Mouse (Mus musculus): ENCODE measurements at regions not wholly inside any gene's neighbourhood (a gene's known extent, or its start where the extent isn't known, plus 50 kb on each side); places are given as distances from the start of the nearest gene placed in this dataset.

DNA sequence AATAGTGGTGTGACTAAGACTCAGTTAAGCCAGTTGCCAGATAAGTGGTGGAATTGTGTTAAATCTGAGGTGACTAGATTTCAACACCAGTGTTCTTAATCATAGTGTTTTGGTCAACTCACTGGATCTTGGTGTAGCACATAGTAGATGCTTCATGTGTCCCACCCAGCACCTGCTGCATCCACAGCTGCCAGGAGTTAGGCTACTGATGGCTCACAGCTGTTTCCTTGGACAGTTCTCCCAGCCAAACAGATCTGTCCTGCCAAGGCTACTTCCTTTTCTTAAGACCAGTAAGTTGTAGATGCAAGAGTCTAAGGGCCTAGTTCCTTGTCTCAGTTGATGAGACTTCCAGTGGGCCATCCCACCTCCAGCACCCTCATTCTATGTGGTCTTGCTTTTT is 82.9 kb upstream of the Gm15217 start:
- TF ChIP-seq CTCF (conservative IDR thresholded peaks at IDR 0.05; ENCODE audit: low read length) (no peak), POU5F1 (IDR thresholded peaks at IDR 0.05; ENCODE audit: borderline replicate concordance, low read length) (no peak), NANOG (IDR thresholded peaks at IDR 0.05; ENCODE audit: borderline replicate concordance, low read length) (no peak)

Measured in E14TG2a.4 (cell line).